Mouse (Mus musculus) hindbrain, embryonic 16.5 days (tissue): ENCODE measurements around the gene Gm17079. TPM values are rescaled to one million over a fixed set of nuclear protein-coding genes. Genes with fewer than 3 reads are reported as not detected.

Source experiments
- polyA plus RNA-seq: library from polyadenylated mRNA; unstranded; fragments of >200 nt; fragmentation: Nextera tagmentation; extraction: Ambion mirVana; gene quantifications from 2 replicates; pipeline ENCODE4 v1.2.1, GENCODE M21; 2015

Gene Gm17079
- polyA plus RNA-seq, 1 experiment from 2014 or later, result not detected

Other genes with a start within 250 kb of the Gm17079 start
- not detected in 2 replicates for gene Vmn2r89, start 243.6 kb downstream of the Gm17079 start, polyA plus RNA-seq
- gene Gm5622, start 142.7 kb downstream of the Gm17079 start, polyA plus RNA-seq, result not detected in 2 replicates
- not detected in 2 replicates for gene Gm17175, start 121.4 kb downstream of the Gm17079 start, polyA plus RNA-seq
- not detected in 2 replicates for gene Gm17174, start 103.3 kb downstream of the Gm17079 start, polyA plus RNA-seq
- gene Gm17078, start 84.2 kb downstream of the Gm17079 start, polyA plus RNA-seq, result not detected in 2 replicates
- gene Gm4181, start 59.8 kb downstream of the Gm17079 start, polyA plus RNA-seq, result not detected in 2 replicates
- not detected in 2 replicates for gene Gm5800, start 21.7 kb upstream of the Gm17079 start, polyA plus RNA-seq
- gene Ang4, start 78.1 kb upstream of the Gm17079 start, polyA plus RNA-seq, result not detected in 2 replicates
- gene AY358078, start 104.6 kb upstream of the Gm17079 start, polyA plus RNA-seq, result not detected in 2 replicates
- not detected in 2 replicates for gene Ear6, start 158.2 kb upstream of the Gm17079 start, polyA plus RNA-seq
- gene Mettl17, start 189.4 kb upstream of the Gm17079 start, polyA plus RNA-seq, result 80.4 and 88.1 TPM in 2 replicates
- gene Slc39a2, start 197.4 kb upstream of the Gm17079 start, polyA plus RNA-seq, result 1.5 and 1.9 TPM in 2 replicates
- 338 and 429 TPM in 2 replicates for gene Ndrg2, start 218.7 kb upstream of the Gm17079 start, polyA plus RNA-seq
- gene Tppp2, start 223.0 kb upstream of the Gm17079 start, polyA plus RNA-seq, result not detected in 2 replicates
- gene Rnase13, start 227.3 kb upstream of the Gm17079 start, polyA plus RNA-seq, result not detected in 2 replicates